Mouse (Mus musculus) ES-Bruce4 (cell line): ENCODE results near the gene Tgfbr3l. TPM values are rescaled to one million over a fixed set of nuclear protein-coding genes. Genes with fewer than 3 reads are reported as not detected.
"Not testable (repeated sequence)": the region's sequence is repeated elsewhere in the genome, so short reads cannot be mapped to it uniquely, and the experiment has no call there.

Experiments used
- H3K27ac ChIP-seq: 2 replicates; pipeline ENCODE4 v1.5.1; 2012; ENCODE audit warnings: low read length, inconsistent platforms; ENCODE audit not compliant: insufficient read depth
- H3K27me3 ChIP-seq: 2 replicates; pipeline ENCODE4 v1.6.1; 2012; ENCODE audit warnings: mild to moderate bottlenecking, low read length, inconsistent platforms; ENCODE audit not compliant: control insufficient read depth, poor library complexity, insufficient read depth, severe bottlenecking
- H3K36me3 ChIP-seq: 2 replicates; pipeline ENCODE4 v1.6.1; 2012; ENCODE audit warnings: inconsistent platforms, mild to moderate bottlenecking, low read length, moderate library complexity; ENCODE audit not compliant: control insufficient read depth, poor library complexity, insufficient read depth, severe bottlenecking
- H3K4me1 ChIP-seq: one replicate; pipeline ENCODE4 v1.8.1; 2011; ENCODE audit warnings: low read length; ENCODE audit not compliant: control insufficient read depth, insufficient read depth
- H3K4me3 ChIP-seq: 2 replicates; pipeline ENCODE4 v1.5.1; 2011; ENCODE audit warnings: low read depth, mild to moderate bottlenecking, low read length
- H3K9ac ChIP-seq: 2 replicates; pipeline ENCODE4 v1.6.1; 2012; ENCODE audit warnings: low read depth, mild to moderate bottlenecking, inconsistent platforms; ENCODE audit not compliant: poor library complexity, severe bottlenecking
- H3K9me3 ChIP-seq: replicated peaks from 2 replicates; pipeline ENCODE4 v1.6.1; 2012; ENCODE audit warnings: mild to moderate bottlenecking, low read length, inconsistent platforms; ENCODE audit not compliant: control insufficient read depth, poor library complexity, insufficient read depth, severe bottlenecking
- CTCF ChIP-seq: IDR thresholded peaks from one replicate; pipeline ENCODE4 v1.8.1; 2011; ENCODE audit warnings: low read depth, low read length
- EP300 ChIP-seq: IDR thresholded peaks from 2 replicates; pipeline ENCODE4 v1.6.1; 2011; ENCODE audit warnings: low read depth, low read length; ENCODE audit not compliant: insufficient read depth
- POLR2A ChIP-seq: IDR thresholded peaks from one replicate; pipeline ENCODE4 v1.8.1; 2011; ENCODE audit warnings: low read length; ENCODE audit not compliant: insufficient read depth
- polyA plus RNA-seq: library from polyadenylated mRNA; stranded (reverse); fragments of >200 nt; gene quantifications from 2 replicates; pipeline ENCODE4 v1.2.4, GENCODE M21; 2011; ENCODE audit warnings: low read depth; ENCODE audit not compliant: missing spikeins, insufficient read depth, insufficient read length

Tgfbr3l gene
- polyA plus RNA-seq, 1 experiment, result 4.2 TPM

DNA sequence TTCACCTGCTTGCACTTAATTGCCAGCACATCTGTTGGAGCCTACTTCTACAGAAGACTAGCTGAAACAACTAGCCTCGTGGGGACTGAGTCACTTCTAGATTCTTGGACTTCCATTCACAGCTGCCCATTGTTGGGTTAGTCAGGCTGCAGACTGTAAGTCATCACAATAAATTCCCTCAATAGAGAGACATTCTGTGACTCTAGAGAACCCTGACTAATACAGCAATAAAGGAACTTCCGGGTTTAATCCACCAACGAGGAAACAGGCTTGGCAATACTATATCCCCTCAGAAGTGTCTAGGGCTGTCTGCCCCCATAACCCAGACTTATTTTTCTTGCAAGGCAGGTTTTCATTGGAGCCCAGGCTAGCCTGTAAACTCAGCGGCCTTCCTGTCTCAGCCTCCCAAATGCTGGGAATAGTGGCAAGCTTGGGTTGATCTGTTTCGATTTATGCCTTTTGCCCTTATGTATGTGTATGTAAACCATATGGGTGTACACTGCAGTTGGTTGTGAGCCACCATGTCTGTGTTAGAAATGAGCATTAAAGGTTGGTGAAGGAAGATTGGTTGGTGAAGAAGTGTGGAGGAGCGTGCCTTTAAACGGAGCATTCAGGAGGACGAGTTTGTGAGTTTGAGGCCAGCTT is 4.2 kb downstream of the Tgfbr3l start:
- Histone ChIP-seq H3K4me1 (no peaks in the 10 kb centered on the region), H3K27ac (no peak overlapping the region), H3K36me3 (peaks cover 12% of the 10 kb centered on the region), H3K9me3 (no peaks in the 10 kb centered on the region), H3K27me3 (no peaks in the 10 kb centered on the region), H3K9ac (peak overlapping the region; percentile 82), H3K4me3 (peak overlapping the region; percentile 93)
- no peak for TF ChIP-seq EP300
- no peak for TF ChIP-seq POLR2A
- no peak for TF ChIP-seq CTCF

DNA sequence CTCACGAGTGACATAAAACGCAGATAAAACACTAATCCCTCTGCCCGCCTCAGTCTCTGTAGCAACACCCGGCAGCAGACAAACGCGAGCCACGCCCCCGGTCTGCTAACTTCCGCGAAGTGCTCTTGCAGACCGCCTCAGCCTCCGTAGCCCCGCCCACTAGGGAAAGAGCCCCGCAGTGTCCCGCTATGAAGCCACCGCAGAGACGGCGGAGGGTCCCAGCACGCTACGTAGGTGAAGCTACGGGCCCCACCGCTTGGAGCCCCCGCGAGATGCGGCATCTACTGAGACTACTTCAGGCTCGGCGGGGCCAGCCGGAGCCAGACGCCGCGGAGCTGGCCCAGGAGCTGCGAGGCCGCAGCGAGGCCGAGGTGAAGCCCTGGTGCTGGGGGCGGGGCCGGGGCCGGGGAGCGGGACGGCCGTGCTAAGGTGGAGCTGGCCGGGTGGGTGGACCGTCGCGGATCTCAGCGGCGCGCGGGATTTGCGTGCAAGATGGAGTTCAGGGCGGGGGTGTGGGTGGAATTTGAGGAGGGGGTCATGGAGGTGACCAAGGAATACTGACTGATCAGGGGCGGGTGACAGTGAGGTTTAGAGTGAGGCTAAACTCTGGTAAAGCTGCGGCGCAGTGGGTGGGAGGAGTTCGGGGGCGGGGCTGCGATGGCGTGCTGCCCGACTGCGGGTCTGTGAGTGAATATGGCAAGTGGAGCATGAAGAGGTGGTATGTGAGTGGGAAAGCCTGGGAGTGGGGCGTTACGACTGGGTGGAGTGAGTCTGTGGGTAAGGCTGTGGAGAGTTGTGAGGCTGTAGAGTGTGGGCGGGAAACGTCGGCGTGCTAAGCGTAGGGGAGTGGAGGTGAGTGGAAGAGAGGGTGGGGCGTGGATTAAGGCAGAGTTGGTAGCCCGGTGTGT is 5.2 kb downstream of the Tgfbr3l start, which contains the start of gene Snapc2:
Gene Snapc2 (plus strand): TSS at position 147 of the 908 bp plus-strand sequence.
- Histone ChIP-seq H3K4me3 (peak within 1 kb of the TSS; percentile 93), H3K36me3 (peaks cover 12% of the 10 kb centered on the region), H3K27ac (no peak within 1 kb of the TSS), H3K9ac (peak within 1 kb of the TSS; percentile 82), H3K4me1 (peaks cover 1% of the 10 kb centered on the region), H3K27me3 (no peaks in the 10 kb centered on the region), H3K9me3 (no peaks in the 10 kb centered on the region)
- TF ChIP-seq EP300 (no peak), POLR2A (no peak), CTCF (no peak)

DNA sequence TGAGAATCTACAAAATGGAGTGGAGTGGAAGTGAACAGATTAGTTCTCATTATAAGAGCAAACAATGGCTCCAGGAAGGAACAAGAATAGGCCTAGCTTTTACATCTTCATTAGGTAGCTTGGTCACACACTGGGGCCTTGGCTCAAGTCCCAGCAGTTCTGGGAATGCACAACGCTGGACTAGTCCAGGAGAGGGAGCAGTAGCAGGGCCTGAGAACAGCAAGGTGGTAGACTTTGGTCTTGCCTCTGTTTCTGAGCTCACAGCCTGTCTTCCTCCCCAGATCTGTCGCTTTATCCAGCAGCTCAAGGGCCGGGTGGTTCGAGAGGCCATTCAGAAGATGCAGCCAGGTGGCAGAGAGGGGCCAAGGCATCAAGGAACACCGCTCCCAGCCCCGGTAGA is 6.0 kb downstream of the Tgfbr3l start:
- H3K27ac ChIP-seq, result no peak overlapping the region
- H3K36me3 ChIP-seq, result peaks cover 12% of the 10 kb centered on the region
- H3K4me3 ChIP-seq, result no peak overlapping the region
- H3K9me3 ChIP-seq, result no peaks in the 10 kb centered on the region
- TF ChIP-seq CTCF (peak; percentile 19), POLR2A (no peak)
- H3K4me1 ChIP-seq, result peaks cover 1% of the 10 kb centered on the region
- no peaks in the 10 kb centered on the region for H3K27me3 ChIP-seq
- H3K9ac ChIP-seq, result peak overlapping the region; percentile 82; the same call in 1 of the 2 replicates

DNA sequence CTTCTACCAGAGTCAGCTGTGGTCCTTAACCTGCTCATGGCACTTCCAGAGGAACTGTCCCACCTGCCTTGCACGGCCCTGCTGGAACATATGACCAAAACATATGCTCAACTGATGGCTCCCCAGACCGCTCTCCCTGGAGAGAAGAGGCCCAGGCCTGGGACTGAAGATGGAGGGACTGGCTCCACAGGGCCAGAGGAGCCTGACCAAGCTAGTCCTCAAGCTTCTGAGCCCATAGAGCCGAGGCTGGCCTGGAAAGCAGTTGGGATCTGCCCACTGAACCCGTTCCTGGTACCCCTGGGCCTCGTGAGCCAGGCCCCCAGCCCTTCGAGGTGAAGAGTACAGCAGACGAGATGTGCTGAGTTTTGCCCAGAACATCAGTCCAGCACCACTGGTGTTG is 7.5 kb downstream of the Tgfbr3l start:
- not testable (repeated sequence) for H3K27ac ChIP-seq, H3K9ac ChIP-seq, H3K4me1 ChIP-seq, H3K4me3 ChIP-seq, H3K27me3 ChIP-seq, H3K9me3 ChIP-seq
- peaks cover 21% of the 10 kb centered on the region for H3K36me3 ChIP-seq

DNA sequence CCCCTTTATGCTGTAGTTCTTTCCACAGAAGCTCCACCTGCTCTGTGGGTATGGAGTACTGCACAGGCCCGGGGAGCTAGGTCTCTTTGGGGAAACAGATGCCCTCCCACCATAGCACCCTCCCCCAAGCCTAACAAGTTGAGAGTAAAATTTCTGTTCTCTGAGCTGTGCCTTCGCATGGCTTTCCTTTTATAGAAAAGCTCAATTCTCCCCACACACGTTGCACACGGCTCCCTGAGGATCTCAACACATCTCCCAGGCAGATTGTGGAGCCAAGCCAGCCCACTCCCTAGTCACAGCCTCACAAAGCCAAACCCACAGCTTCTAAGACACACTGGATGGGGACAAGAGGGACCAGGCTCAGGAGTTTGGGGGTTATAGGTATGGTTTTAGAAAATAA is 8.9 kb downstream of the Tgfbr3l start:
- Histone ChIP-seq H3K9ac (no peak overlapping the region), H3K27ac (no peak overlapping the region), H3K27me3 (no peaks in the 10 kb centered on the region), H3K9me3 (no peaks in the 10 kb centered on the region), H3K36me3 (peaks cover 29% of the 10 kb centered on the region), H3K4me1 (peaks cover 1% of the 10 kb centered on the region), H3K4me3 (no peak overlapping the region)
- no peak for TF ChIP-seq CTCF
- TF ChIP-seq POLR2A, result no peak
- TF ChIP-seq EP300, result no peak

DNA sequence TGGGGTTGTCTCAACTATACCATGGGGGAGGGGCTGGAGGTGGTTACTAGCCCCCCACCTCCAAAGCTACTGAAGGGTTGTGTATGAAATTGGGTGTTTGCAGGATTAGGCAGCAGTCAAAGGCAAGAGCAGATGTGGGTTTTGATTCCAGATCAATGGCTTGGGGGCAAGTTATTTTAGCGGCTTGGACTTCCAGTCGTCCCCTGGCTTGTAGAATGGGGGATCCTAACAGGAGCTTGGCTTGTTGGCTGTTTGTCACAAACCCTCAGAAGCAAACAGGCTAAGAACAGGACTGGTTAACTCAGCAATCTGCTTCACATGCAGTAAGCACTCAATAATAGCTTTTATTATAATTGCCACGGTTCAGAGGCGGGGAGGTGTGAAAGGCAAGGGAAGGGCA is 9.3 kb downstream of the Tgfbr3l start:
- H3K4me1 ChIP-seq, result peaks cover 1% of the 10 kb centered on the region
- TF ChIP-seq POLR2A, result no peak
- TF ChIP-seq EP300, result no peak
- TF ChIP-seq CTCF, result no peak
- no peak overlapping the region for H3K27ac ChIP-seq
- H3K27me3 ChIP-seq, result no peaks in the 10 kb centered on the region
- H3K36me3 ChIP-seq, result peaks cover 33% of the 10 kb centered on the region
- no peak overlapping the region for H3K4me3 ChIP-seq
- no peaks in the 10 kb centered on the region for H3K9me3 ChIP-seq
- peak overlapping the region; percentile 51; the same call in 1 of the 2 replicates for H3K9ac ChIP-seq
